Mouse (Mus musculus) liver, embryonic 11.5 days (tissue): ENCODE data around the gene Vmn1r210. TPM values are rescaled to one million over a fixed set of nuclear protein-coding genes. Genes with fewer than 3 reads are reported as not detected.
"Not testable (repeated sequence)": the region's sequence is repeated elsewhere in the genome, so short reads cannot be mapped to it uniquely, and the experiment has no call there.

Source experiments
- ATAC-seq: fragments of 200-750 bp; cut with Nextera tagmentation; replicated peaks from 2 replicates; pipeline ENCODE4 v1.8.0; 2017; ENCODE audit warnings: moderate number of reproducible peaks, mild to moderate bottlenecking, moderate TSS enrichment, moderate library complexity; ENCODE audit not compliant: low FRiP score
- DNase-seq: peaks from one replicate; pipeline ENCODE4 v3.0.0-alpha.2; 2017; ENCODE audit warnings: low spot score
- H3K27ac ChIP-seq: fragments of 300-500 bp; sonication (generic); 2 replicates; pipeline ENCODE4 v1.5.1; 2014; ENCODE audit warnings: mild to moderate bottlenecking, low read depth, low read length, control low read depth
- H3K27me3 ChIP-seq: fragments of 300-500 bp; sonication (generic); replicated peaks from 2 replicates; pipeline ENCODE4 v1.6.1; 2014; ENCODE audit warnings: low read length, mixed read lengths; ENCODE audit not compliant: control insufficient read depth, insufficient read depth
- H3K36me3 ChIP-seq: fragments of 300-500 bp; sonication (generic); 2 replicates; pipeline ENCODE4 v1.6.1; 2014; ENCODE audit warnings: mild to moderate bottlenecking, low read length, moderate library complexity, mixed read lengths; ENCODE audit not compliant: control insufficient read depth, insufficient read depth
- H3K4me1 ChIP-seq: fragments of 300-500 bp; sonication (generic); replicated peaks from 2 replicates; pipeline ENCODE4 v1.6.1; 2014; ENCODE audit warnings: low read length, mixed read lengths; ENCODE audit not compliant: control insufficient read depth, insufficient read depth
- H3K4me2 ChIP-seq: fragments of 300-500 bp; sonication (generic); 2 replicates; pipeline ENCODE4 v1.6.1; 2014; ENCODE audit warnings: mild to moderate bottlenecking, control low read depth, moderate library complexity
- H3K4me3 ChIP-seq: fragments of 300-500 bp; sonication (generic); 2 replicates; pipeline ENCODE4 v1.5.1; 2014; ENCODE audit warnings: low read depth, low read length, control low read depth
- H3K9ac ChIP-seq: fragments of 300-500 bp; sonication (generic); 2 replicates; pipeline ENCODE4 v1.6.1; 2014; ENCODE audit warnings: low read depth, low read length, control low read depth
- H3K9me3 ChIP-seq: fragments of 300-500 bp; sonication (generic); 2 replicates; pipeline ENCODE4 v1.6.1; 2016; ENCODE audit warnings: low read length, inconsistent platforms, mixed read lengths; ENCODE audit not compliant: control insufficient read depth
- WGBS: fragments of 180-500 bp; shearing (Covaris S2); extraction: QIAGEN DNeasy Blood & Tissue Kit; methylation state at CpG from one replicate; pipeline ENCODE4 v1.1.7; 2014; 5-methylcytosine and 5-hydroxymethylcytosine counted together
- polyA plus RNA-seq: library from polyadenylated mRNA; unstranded; fragments of >200 nt; fragmentation: Nextera tagmentation; extraction: Ambion mirVana; gene quantifications from 2 replicates; pipeline ENCODE4 v1.2.1, GENCODE M21; 2014

Gene Vmn1r210
- not detected in 2 replicates for polyA plus RNA-seq

- WGBS = 50% methylated on average over 4 of the region's 4 CpGs
- ATAC-seq (no peak), DNase-seq (no peak)
- Histone ChIP-seq H3K4me3 (no peak within 1 kb of the TSS), H3K27ac (no peak within 1 kb of the TSS), H3K27me3 (no peaks in the 10 kb centered on the region), H3K9me3 (no peaks in the 10 kb centered on the region), H3K4me1 (no peaks in the 10 kb centered on the region), H3K9ac (no peak within 1 kb of the TSS), H3K36me3 (no peaks in the 10 kb centered on the region), H3K4me2 (no peak within 1 kb of the TSS)
Observed at GRCm38 (mm10) chr13:22831248-22831647, at the start of gene Vmn1r210. TSS of gene Vmn1r210 (minus strand) at chr13:22831348.

GRCm38 (mm10) chr13:22879257-22879656 is 48.1 kb upstream of the Vmn1r210 start:
- Histone ChIP-seq H3K4me1 (no peaks in the 10 kb centered on the region), H3K27me3 (no peaks in the 10 kb centered on the region), H3K4me3 (no peak overlapping the region), H3K36me3 (no peaks in the 10 kb centered on the region), H3K27ac (no peak overlapping the region), H3K4me2 (no peak overlapping the region), H3K9me3 (no peaks in the 10 kb centered on the region), H3K9ac (no peak overlapping the region)
- 96% methylated on average over 1 of the region's 1 CpGs for WGBS
- ATAC-seq (no peak), DNase-seq (no peak)

- 42% methylated on average over 1 of the region's 1 CpGs for WGBS
- H3K27me3 ChIP-seq = no peaks in the 10 kb centered on the region
- H3K36me3 ChIP-seq = no peaks in the 10 kb centered on the region
- H3K27ac ChIP-seq = no peak within 1 kb of the TSS
- DNase-seq (no peak), ATAC-seq (no peak)
- H3K4me1 ChIP-seq = no peaks in the 10 kb centered on the region
- no peak within 1 kb of the TSS for H3K4me2 ChIP-seq
- H3K4me3 ChIP-seq = no peak within 1 kb of the TSS
- H3K9me3 ChIP-seq = no peaks in the 10 kb centered on the region
- no peak within 1 kb of the TSS for H3K9ac ChIP-seq
Observed at GRCm38 (mm10) chr13:22857461-22857860, 26.3 kb upstream of the Vmn1r210 start, which contains the start of gene Vmn1r211. TSS of gene Vmn1r211 (minus strand) at chr13:22857561.

GRCm38 (mm10) chr13:22854760-22855159 is 23.6 kb upstream of the Vmn1r210 start:
- WGBS = 68% methylated on average over 4 of the region's 4 CpGs
- H3K4me3 ChIP-seq = no peak overlapping the region
- no peaks in the 10 kb centered on the region for H3K36me3 ChIP-seq
- no peaks in the 10 kb centered on the region for H3K9me3 ChIP-seq
- ATAC-seq (no peak), DNase-seq (no peak)
- H3K27ac ChIP-seq = no peak overlapping the region
- no peak overlapping the region for H3K4me2 ChIP-seq
- no peak overlapping the region for H3K9ac ChIP-seq
- no peaks in the 10 kb centered on the region for H3K27me3 ChIP-seq
- H3K4me1 ChIP-seq = no peaks in the 10 kb centered on the region

GRCm38 (mm10) chr13:22846798-22847197 is 15.7 kb upstream of the Vmn1r210 start:
- Histone ChIP-seq H3K27ac (no peak overlapping the region), H3K36me3 (no peaks in the 10 kb centered on the region), H3K4me1 (no peaks in the 10 kb centered on the region), H3K9me3 (no peaks in the 10 kb centered on the region), H3K4me3 (no peak overlapping the region), H3K9ac (no peak overlapping the region), H3K27me3 (no peaks in the 10 kb centered on the region), H3K4me2 (no peak overlapping the region)
- 78% methylated on average over 1 of the region's 1 CpGs for WGBS
- ATAC-seq = no peak
- DNase-seq = no peak

- not testable (repeated sequence) for H3K9me3 ChIP-seq, H3K4me3 ChIP-seq, H3K27me3 ChIP-seq, H3K9ac ChIP-seq, H3K4me1 ChIP-seq, H3K4me2 ChIP-seq, DNase-seq, ATAC-seq, H3K36me3 ChIP-seq, H3K27ac ChIP-seq
- WGBS = 69% methylated on average over 3 of the region's 3 CpGs
Observed at GRCm38 (mm10) chr13:22844304-22844703, 13.2 kb upstream of the Vmn1r210 start.

- H3K27ac ChIP-seq, H3K36me3 ChIP-seq, H3K27me3 ChIP-seq, DNase-seq, H3K4me3 ChIP-seq, H3K4me2 ChIP-seq, H3K9me3 ChIP-seq, H3K9ac ChIP-seq, ATAC-seq, H3K4me1 ChIP-seq: not testable (repeated sequence)
- WGBS = 41% methylated on average over 7 of the region's 7 CpGs
Observed at GRCm38 (mm10) chr13:22829395-22829794, 1.8 kb downstream of the Vmn1r210 start.

- not testable (repeated sequence) for H3K9ac ChIP-seq, H3K27ac ChIP-seq, ATAC-seq, DNase-seq, H3K4me1 ChIP-seq, H3K9me3 ChIP-seq, H3K4me2 ChIP-seq, H3K27me3 ChIP-seq, H3K36me3 ChIP-seq, H3K4me3 ChIP-seq
- WGBS = 85% methylated on average over 1 of the region's 1 CpGs
Observed at GRCm38 (mm10) chr13:22821601-22822000, 9.5 kb downstream of the Vmn1r210 start.

GRCm38 (mm10) chr13:22809582-22809981 is 21.6 kb downstream of the Vmn1r210 start, which contains the start of gene Vmn1r209:
TSS of gene Vmn1r209 (minus strand) at chr13:22809682.
- not testable (repeated sequence) for H3K27ac ChIP-seq, H3K4me3 ChIP-seq, ATAC-seq, H3K9me3 ChIP-seq, H3K9ac ChIP-seq, DNase-seq, H3K4me1 ChIP-seq, H3K27me3 ChIP-seq, H3K4me2 ChIP-seq, H3K36me3 ChIP-seq
